Mouse (Mus musculus): ENCODE measurements around the gene Stab1. TPM values are rescaled to one million over a fixed set of nuclear protein-coding genes. Genes with fewer than 3 reads are reported as not detected.

The Stab1 gene
- polyA plus RNA-seq (2017; shearing (Covaris generic)), result 1 to 10 TPM in 1 of 2 experiments, under 1 TPM in 1; 0.91 to 2.7 TPM

DNA sequence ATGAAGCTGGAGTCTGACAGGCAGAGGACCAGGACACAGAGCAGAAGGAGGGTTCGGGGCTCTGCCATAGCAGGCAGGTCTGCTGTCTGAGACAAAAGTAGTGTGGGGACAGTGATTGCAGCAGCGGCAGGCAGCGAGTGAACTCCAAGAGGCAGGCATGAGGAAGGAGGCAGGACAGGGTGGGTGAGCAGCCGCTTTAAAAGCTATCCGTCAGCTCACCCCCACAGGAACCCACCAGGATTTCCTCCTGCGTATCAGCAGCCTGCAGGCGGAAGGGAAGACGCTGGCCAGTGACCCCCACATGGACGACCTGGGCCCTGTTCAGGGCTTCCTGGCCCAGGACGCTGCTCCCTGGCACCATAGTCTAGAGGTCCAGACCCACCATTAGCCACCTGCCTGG, at the start of gene Stab1:
Gene Stab1, minus strand, starts transcription at position 217 of the 400 bp plus-strand sequence.
- no peak for ATAC-seq

DNA sequence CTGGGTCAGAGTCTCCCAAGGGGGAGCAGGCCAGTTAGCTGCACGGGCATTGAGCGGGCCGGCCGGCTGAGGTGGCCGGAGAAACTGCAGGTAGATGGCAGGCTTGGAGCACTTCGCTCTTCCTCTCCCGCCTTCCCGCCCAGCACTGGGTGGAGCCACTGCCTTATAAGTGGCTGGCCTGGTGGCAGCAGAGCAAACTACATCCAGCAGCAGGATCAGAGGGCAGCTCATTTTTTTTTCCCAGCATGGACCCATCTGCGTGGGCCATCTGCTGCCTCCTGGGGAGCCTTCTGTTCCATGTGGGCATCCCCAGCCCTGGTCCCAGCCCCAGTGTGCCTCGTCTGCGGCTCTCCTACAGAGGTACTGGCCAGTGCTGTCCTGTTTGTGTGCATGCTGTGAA, 49.2 kb upstream of the Stab1 start, which contains the start of gene Sema3g:
Gene Sema3g, plus strand, starts transcription at position 195 of the 400 bp plus-strand sequence.
- no peak for ATAC-seq

DNA sequence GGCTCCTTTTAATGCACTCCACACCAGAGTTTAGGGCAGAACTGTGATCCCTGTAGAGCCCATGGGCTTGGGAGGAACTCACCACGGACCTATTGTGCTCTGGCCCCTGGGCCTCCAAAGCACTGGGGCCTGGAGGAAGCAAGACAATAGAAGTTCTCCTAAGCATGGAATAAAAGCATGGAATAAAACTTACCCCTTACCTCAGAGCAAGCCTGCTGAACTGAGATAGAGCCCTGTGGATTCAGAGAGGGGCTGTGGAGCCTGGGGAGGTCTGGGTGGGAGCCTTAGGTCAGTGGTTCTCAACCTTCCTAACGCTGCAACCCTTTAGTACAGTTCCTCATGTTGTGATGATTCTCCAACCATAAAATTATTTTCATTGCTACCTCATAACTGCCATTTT, 48.4 kb upstream of the Stab1 start, which contains the start of gene Nisch:
Gene Nisch, minus strand, starts transcription at position 101 of the 400 bp plus-strand sequence.
- ATAC-seq, result no peak

DNA sequence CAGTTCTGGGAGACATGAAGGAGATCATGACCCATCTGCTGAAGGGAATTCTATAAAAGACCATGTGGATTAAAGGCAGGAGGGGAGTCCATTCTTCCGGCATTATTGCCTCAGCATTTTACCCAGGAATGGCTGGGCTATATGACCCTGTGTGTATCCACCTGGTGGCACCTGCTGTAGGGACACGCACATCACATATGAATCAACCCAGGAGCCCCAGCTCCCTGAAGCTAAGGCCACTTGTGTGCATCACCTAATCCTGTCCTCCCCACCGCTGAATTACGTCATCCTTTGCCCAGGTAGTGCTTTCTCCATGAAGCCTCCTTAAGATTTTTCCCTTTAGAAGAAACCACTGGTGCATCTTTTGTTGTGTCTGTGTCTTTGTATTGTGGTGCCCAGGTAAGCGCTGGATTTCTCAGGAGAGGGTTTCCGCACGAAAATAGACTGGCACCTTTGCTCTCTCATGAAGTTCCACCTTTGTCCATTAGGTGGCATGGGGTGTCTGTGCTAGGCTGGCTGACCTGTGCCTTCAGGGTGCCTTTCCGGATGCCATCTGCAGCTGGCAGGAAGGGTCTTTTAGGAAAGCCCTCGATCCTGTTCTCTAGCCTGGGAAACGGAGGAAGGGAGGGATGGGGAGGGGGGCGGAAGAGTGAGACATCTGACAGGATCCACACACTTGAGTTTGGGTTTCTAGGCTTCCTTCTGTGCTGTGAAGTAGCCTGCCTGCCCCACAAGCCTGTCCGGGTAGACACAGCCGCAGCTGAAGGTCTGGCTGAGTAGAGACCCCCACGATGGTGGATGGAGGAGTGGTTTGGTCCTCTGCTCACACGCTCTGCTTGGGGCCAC, 46.9 kb upstream of the Stab1 start:
- peak; percentile 94 for ATAC-seq

DNA sequence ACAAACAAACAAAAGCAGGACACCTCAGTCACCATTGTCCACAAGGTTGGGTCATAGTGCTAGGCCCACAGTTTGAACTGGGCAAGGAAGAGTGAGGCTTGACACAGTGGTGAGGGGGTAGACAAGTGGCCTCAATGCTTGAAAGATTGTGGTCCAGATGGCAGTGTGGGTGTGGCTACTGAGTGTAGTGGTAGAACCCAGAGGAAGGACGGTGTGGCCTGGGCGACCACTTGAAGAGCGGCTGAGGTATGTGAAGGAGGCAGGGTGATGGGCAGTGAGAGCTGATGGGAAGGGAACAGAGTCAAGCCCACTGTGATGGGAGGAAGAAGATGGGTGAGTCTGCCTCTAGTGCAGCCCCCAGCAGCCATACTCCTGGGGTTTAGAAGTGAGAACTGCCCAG, 46.2 kb upstream of the Stab1 start:
- ATAC-seq, result no peak

DNA sequence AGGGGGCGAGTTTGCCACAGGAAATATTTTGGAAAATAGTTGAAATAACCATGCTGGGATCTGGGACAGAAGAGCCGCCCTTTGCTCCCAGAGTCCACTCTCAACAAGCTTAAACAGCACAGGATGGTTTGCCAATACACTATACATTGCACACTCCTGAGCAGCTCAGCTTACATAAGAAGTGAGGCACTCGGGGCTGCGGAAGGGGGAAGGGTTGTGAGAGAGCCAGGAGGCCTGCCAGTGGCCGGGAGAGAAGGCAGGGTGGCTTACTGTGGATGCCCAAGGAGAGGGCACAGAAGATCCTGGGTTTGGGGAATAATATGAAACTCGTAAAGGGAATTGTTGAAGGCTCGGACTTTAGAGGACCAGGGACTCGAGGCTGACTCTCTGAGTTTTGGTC, 45.4 kb upstream of the Stab1 start:
- no peak for ATAC-seq

DNA sequence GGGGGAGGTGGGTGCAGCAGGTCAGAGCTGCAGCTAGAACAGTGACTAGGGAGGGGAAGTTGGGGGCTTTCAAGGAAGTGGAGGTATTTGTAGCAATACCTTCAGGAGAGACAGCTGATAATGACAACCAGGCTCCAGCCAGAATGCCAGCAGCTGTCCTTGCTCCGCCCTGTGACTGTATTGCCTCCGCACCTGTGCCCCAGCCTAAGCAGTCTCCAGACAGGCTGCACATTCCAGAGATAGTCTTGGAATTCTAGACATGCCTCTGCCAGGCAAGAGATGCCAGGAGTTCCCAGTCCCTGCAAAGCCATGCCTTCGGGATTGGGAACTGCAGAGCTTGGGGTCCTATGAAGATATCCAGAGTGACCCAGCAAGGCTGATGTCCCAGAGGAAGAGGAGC, 44.1 kb upstream of the Stab1 start:
- no peak for ATAC-seq

DNA sequence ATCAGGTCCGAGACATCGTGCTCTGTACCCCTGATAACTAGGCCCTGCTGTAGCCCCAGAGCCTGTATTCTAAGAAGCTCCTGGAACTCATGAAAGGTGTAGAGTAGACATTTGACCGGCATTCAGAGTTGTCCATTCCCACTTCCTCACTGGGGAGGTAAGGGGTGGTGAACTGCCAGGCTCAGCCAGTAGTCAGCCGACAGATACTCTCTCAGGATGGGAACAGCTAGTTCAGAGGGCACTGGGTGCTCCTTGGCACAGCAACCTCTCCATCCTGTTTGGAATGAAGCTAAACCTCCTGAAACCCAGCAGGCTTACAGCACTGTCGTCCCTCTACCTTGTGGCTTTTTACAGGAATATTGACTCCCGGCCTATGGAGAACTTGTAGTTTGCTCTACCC, 43.4 kb upstream of the Stab1 start:
- ATAC-seq, result no peak

DNA sequence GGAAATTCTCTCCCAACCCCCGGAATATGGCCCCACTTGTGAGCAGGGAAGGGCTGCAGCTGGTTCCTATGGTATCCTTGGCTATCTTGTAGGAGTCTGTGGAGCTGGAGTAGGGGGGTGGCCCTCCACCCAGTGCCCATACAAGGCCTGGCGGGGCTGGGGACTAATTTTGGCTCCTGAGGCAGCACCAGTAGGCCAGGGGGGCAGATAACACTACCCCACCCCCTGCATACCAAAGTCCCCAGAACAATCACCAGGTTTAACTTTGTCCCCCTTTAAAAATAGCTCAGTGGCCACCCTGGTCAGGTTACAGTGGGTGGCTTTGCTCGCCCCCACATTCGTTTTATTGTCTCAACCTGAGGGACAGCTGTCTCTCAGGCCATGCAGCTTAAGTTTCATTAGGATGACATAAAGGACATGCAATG, 40.7 kb upstream of the Stab1 start:
- no peak for ATAC-seq

DNA sequence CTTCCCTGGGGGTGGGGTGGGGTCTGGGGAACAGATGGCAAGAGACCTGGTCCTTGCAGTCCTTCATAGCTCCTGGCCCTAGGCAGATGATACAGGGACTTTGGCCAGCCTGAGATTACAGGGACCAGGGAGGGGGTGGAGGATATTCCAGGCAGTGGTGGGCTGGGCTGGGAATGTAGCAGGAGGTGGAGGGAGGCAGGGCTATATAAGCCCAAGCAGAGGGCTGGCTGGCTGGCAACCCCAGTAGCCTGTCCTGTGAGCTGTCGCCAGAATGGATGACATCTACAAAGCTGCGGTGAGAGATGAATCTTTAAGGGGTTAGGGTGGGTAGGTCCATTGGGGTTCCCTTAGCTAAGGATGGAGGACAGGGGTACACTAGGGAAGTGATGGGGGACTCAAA, 39.6 kb upstream of the Stab1 start, which contains the start of gene Tnnc1:
Gene Tnnc1, plus strand, starts transcription at position 229 of the 400 bp plus-strand sequence.
- no peak for ATAC-seq

DNA sequence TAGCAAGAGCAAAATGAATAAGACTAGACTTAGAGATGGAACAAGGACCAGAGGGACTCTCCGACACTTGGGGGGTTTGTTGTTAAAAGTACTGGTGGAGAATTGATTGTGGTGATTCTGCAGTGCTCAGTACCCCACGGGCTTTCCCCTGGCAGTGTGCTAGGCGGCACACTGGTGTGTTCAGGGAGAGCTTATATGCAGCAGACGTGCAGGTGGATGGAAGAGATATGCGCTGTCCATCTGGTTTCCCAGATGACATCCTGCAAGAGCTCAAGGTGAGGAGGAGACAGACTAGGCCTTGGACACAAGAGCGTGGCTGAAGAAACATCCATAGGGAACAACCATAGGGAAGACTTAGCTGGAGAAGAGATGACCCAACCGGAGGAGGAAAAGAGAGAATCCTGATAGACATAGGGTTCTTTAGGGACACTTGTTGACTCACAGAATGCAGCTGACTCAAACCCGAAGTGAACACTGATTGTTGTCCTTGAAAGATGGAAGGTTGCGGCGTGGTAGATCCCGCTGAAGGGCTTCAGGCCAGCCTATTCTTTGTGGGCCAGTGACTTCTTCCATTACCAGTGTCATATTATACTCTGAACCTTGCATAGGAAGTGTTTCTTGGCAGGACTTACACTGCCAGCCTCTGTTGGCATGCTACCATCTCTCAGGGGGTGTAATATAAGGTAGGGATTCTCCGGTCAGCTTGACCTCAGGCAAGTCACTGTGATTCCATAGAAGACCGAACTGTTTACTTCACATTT, 38.8 kb upstream of the Stab1 start:
- peak; percentile 49 for ATAC-seq

DNA sequence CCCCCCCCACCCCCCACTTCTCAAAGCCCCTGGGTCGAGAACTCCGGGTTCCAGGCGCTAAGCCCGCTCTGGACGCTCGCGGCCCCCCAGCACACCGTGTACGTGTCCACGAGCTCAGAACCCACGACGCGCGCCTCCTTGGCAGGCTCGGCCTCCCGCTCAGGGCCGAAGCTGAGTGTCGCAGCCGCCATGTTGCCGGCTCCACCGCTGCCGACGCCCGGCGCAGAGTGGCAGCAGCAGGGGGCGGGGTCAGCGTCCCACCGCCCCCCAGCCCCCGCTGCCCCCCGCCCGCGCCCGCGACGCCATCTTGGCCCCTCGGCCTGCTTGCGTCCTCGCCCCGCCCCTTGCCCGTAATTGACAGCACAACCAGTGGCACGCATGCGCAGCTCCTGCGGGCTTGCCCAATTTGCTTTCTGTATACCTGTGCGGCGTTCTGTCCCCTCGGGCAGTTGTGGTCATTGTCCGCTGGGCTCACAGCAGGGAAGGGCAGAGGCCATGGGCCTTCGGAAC, 38.1 kb upstream of the Stab1 start:
- ATAC-seq, result peak; percentile 83

DNA sequence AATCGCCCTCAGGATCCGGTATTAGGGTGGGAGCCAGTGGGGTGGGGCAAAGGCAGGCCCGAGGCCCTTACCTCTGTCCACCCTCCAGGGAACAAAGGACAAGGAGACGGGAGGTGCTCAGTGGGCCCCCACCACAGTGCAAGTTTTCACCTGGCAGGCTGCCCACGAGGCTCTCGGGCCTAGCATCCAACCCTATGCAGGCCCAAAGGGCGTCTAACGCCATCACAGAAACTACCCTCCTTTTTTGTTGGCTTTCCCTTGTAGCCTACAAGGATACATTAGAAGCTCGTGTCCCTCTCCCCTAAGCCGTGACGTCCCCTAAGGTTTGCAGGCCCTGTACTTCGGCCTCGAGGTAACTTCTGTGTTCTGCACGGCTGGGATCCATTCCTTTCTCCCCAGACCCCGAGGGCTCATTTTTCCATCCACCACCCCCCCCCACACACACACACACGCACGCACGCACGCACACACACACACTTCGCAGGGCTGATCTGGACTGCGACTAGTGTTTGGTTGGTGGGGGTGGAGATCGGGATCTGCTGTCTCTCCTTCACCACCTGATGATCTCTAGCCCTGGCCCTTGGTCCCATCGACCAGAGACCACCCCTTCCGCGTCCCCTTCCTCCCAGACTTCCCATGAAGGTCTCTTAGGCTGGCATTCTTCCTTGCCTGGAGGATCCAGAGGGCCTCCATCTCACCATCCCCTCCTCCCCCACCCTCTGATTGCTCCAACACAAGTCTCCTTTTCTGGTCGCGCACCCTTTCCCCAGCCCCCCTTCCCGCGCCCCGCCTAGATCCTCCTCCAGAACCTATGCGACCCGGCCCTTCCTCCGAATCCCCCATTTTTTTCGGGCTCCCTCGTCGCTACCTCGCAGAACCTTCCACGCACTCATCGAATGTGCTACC, 37.4 kb upstream of the Stab1 start:
- peak; percentile 34 for ATAC-seq

DNA sequence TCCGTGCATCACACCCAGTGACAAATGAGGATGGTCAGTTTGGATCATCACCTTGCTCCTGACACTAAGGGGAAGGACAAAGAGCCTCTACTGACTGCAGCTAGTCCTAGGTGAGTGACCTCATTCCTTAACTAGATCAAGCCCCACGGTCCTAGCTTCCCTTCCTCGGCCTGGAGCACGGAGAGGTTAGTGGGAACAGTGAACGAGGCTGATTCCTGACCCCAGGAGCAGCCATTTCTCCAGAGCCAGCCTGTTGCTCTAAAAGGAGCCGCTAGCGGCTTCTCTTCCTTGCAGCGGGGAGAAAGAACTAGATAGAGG, 36.8 kb upstream of the Stab1 start:
- ATAC-seq, result no peak

DNA sequence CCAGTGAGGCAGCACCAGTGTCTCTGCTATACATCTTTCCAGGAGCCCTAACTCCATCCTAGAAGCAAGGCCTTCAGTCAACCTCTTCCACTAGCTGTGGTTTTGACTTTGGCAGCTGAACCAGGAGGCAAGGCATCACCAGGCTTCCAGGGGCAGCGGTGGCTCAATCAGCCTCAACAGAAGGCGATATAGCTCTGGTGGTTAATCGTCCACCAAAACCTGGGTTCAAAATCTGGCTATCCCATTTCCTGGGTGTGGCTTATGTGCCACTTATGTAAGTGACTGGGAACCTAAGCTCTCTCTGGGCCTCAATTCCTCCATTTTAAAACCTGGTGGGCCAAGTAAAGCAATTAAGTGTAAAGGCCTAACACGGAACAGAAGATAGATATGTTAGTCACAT, 36.4 kb upstream of the Stab1 start:
- ATAC-seq, result no peak

DNA sequence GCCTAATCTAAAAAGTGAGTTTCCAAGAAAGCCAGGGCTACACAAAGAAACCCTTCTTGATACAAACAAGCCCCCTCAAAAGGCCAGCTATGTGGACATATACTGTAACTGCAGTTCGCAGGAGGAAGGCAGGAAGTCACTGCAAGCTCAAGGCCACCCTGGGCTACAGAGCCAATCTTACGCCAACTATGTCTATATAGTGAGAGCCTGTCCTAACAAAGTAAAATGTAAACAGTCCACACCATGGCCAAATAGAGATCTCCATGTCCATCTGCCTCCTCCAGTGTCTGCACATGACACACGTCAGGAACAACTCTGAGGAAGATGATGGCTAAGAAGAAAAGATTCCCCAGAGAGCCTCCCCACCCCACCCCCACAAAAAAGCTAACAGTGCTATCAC, 31.6 kb upstream of the Stab1 start:
- ATAC-seq, result no peak

DNA sequence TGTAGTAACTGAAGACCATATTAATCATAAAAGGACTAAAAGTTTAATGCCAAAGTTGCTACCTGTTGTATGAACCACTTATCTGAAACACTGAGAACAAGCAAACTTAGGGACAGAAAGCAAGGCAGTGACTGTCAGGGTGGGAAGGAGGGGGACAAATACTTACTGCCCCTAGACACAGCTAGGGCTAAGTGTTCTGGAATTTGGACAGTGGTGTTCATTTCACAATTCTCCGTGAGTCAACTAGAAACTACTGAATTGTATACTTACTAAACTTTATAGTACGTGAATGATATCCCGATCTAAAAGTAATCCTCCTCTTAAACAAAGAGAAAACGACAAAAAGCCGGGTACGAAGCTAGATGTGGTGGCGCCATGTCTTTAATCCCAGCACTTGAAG, 31.2 kb upstream of the Stab1 start:
- ATAC-seq, result no peak

DNA sequence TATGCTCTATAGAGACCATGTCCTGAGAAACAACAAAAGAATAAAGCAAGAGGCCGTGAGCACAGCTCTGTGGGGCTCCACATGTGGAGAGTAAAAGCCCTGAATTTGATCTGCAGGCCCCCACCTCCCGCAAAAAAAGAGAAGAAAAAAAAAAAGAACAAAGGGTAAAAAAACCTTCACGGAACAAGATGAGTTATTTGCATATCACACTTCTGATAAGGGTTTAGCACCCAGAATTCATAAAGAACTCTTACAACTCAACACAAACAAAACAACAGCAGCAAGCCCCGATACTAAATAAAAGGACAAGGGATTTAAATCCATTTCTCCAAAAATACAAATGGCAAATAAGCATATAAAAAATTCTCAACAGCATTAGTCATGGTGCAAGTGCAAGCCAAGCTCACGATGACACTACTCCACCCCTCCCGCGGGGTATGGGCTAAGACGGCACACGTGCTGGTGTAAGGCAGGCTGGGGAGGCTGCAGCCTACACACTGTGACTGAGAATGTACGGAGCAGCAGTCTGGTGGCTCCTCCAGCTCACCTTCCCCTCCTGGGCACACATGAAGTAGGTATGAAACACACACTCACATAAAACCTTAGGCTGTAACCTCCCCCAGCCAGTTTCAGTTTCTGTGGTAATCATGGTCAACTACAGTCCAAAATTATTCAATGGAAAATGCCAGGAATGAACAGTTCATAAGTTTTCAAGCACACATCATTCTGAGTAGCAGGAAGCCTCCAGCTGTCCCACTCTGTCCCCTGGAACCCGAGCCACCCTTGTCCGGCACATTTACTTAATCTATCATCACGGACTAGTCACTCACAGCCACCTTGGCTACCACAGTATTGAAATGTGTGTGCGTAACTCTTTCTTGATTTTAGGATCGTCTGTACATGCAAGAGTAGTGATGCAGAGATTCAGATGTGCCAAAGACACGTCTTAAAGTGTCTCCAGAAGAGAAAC, 29.4 kb upstream of the Stab1 start:
- ATAC-seq, result peak; percentile 66

DNA sequence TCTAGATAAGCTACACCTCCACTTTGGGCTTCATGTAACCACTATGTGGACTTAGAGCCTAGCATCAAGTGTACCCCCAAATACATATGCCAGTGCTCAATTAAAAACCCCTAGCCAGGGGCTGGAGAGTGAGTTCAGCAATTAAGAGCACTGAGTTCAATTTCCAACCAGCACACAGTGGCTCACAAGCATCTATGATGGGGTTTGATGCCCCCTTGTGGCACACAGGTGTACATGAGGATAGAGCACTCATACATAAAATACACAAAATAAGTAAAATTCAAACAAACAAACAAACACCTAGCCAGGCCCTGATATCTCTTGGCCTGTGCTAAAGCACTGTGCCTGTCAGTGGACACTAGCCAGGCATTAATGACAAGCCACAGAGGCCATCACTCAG, 27.5 kb upstream of the Stab1 start:
- peak; percentile 39 for ATAC-seq

DNA sequence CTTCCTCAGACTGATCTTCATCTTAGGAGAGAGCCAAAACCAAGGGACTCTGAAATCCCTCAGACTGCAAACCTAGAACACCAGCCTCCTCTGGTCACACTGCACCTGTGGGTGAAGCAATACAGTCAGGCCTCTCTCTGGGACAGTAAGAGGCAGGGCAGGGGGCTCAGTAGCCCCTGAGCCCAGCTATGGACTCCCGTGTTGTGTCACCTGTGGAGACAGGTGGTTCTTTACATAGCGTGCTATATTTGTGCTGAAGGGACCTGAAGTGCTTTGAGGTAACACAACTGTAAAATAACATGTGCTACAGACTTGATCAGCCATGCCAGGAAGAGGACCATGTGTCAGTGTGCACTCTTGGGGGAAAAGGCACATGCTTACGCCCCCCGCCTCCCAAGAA, 27.1 kb upstream of the Stab1 start:
- ATAC-seq, result no peak

DNA sequence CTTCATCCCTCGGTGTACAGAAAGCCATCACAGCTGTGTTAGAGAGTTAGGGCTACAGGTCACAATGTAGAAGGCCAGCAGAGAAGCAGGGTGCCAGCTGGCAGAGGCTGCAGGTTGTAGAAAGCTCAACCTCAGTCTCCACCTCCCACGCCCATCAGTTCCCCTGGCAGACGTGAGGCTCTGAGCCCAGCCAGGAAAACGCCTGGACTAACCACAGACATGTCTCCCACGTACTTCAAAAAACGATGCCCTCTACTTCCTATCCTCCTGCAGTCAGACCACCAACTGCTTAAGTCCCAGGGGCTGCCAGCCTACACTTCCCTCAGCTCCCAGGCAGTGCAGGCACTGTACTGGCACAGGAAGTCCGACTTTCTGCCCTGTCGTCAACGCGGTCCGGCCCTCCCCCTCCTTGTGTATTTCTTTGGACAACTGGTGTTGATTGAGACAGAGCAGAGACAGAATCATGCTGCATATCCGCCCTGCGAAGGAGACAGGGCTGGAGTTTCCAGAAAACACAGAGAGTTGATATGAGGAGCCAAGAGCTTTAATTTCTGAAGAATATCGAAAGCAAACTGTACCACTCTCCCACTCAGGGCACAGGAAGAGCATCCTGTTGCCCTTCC, 26.6 kb upstream of the Stab1 start:
- peak; percentile 64 for ATAC-seq
